Mouse (Mus musculus) embryonic facial prominence, embryonic 14.5 days (tissue): ENCODE data around the gene Gm10959. TPM values are rescaled to one million over a fixed set of nuclear protein-coding genes. Genes with fewer than 3 reads are reported as not detected.

Experiments used
- ATAC-seq: fragments of 200-750 bp; cut with Nextera tagmentation; 2 replicates; pipeline ENCODE4 v1.8.0; 2017; ENCODE audit warnings: low read depth, moderate number of reproducible peaks, moderate TSS enrichment
- DNase-seq: peaks from one replicate; pipeline ENCODE4 v3.0.0-alpha.2; 2015; ENCODE audit warnings: low spot score
- H3K27ac ChIP-seq: fragments of 300-500 bp; sonication (generic); replicated peaks from 2 replicates; pipeline ENCODE4 v1.5.1; 2014; ENCODE audit warnings: low read depth, mild to moderate bottlenecking, low read length, moderate library complexity
- H3K27me3 ChIP-seq: fragments of 300-500 bp; sonication (generic); replicated peaks from 2 replicates; pipeline ENCODE4 v1.6.1; 2014; ENCODE audit warnings: low read length; ENCODE audit not compliant: control insufficient read depth, insufficient read depth
- H3K36me3 ChIP-seq: fragments of 300-500 bp; sonication (generic); 2 replicates; pipeline ENCODE4 v1.6.1; 2014; ENCODE audit warnings: low read length, mixed read lengths; ENCODE audit not compliant: control insufficient read depth, insufficient read depth
- H3K4me1 ChIP-seq: fragments of 300-500 bp; sonication (generic); 2 replicates; pipeline ENCODE4 v1.6.1; 2014; ENCODE audit warnings: antibody characterized with exemption, low read length; ENCODE audit not compliant: control insufficient read depth, insufficient read depth
- H3K4me2 ChIP-seq: fragments of 300-500 bp; sonication (generic); 2 replicates; pipeline ENCODE4 v1.6.1; 2014; ENCODE audit warnings: low read depth, mild to moderate bottlenecking, low read length, moderate library complexity, mixed read lengths
- H3K4me3 ChIP-seq: fragments of 300-500 bp; sonication (generic); 2 replicates; pipeline ENCODE4 v1.5.1; 2014; ENCODE audit warnings: low read depth, mild to moderate bottlenecking, low read length
- H3K9ac ChIP-seq: fragments of 300-500 bp; sonication (generic); 2 replicates; pipeline ENCODE4 v1.6.1; 2014; ENCODE audit warnings: low read depth, mild to moderate bottlenecking, low read length, moderate library complexity, mixed read lengths
- H3K9me3 ChIP-seq: fragments of 300-500 bp; sonication (generic); 2 replicates; pipeline ENCODE4 v1.6.1; 2016; ENCODE audit warnings: low read length; ENCODE audit not compliant: control insufficient read depth
- WGBS: fragments of 180-500 bp; shearing (Covaris S2); extraction: QIAGEN DNeasy Blood & Tissue Kit; methylation state at CpG from one replicate; pipeline ENCODE4 v1.1.7; 2014; 5-methylcytosine and 5-hydroxymethylcytosine counted together
- polyA plus RNA-seq: library from polyadenylated mRNA; unstranded; fragments of >200 nt; fragmentation: Nextera tagmentation; extraction: Ambion mirVana; gene quantifications from 2 replicates; pipeline ENCODE4 v1.2.1, GENCODE M21; 2014

The Gm10959 gene
- polyA plus RNA-seq, 1 experiment from 2014 or later, result not detected

- ATAC-seq (0 out of 2 replicates have a peak, but pooled peaks have one; percentile 70), DNase-seq (peak; percentile 82)
- Histone ChIP-seq H3K27me3 (no peaks in the 10 kb centered on the region), H3K27ac (no peak overlapping the region), H3K4me1 (no peaks in the 10 kb centered on the region), H3K9me3 (no peaks in the 10 kb centered on the region), H3K4me3 (no peak overlapping the region), H3K4me2 (no peak overlapping the region), H3K36me3 (no peaks in the 10 kb centered on the region), H3K9ac (no peak overlapping the region)
- WGBS, result 39% methylated on average over 12 of the region's 12 CpGs
These were observed 15.3 kb downstream of the Gm10959 start for GRCm38 (mm10) chr3:122903746-122904433.

GRCm38 (mm10) chr3:122898254-122898653 lies 20.9 kb downstream of the Gm10959 start:
- Histone ChIP-seq H3K4me1 (no peaks in the 10 kb centered on the region), H3K27me3 (no peaks in the 10 kb centered on the region), H3K9me3 (no peaks in the 10 kb centered on the region), H3K4me3 (no peak overlapping the region), H3K36me3 (no peaks in the 10 kb centered on the region), H3K27ac (no peak overlapping the region), H3K4me2 (no peak overlapping the region), H3K9ac (no peak overlapping the region)
- no peak for ATAC-seq
- WGBS, result 53% methylated on average over 6 of the region's 6 CpGs
- no peak for DNase-seq

GRCm38 (mm10) chr3:122895189-122895731 lies 23.9 kb downstream of the Gm10959 start:
- H3K4me2 ChIP-seq, result no peak overlapping the region
- H3K9ac ChIP-seq, result no peak overlapping the region
- H3K4me1 ChIP-seq, result no peaks in the 10 kb centered on the region
- DNase-seq (no peak), ATAC-seq (no peak)
- no peaks in the 10 kb centered on the region for H3K27me3 ChIP-seq
- H3K27ac ChIP-seq, result no peak overlapping the region
- H3K36me3 ChIP-seq, result no peaks in the 10 kb centered on the region
- H3K4me3 ChIP-seq, result no peak overlapping the region
- no peaks in the 10 kb centered on the region for H3K9me3 ChIP-seq
- 85% methylated on average over 11 of the region's 11 CpGs for WGBS

GRCm38 (mm10) chr3:122894772-122895171 lies 24.4 kb downstream of the Gm10959 start, which contains the start of gene Fabp2:
Gene Fabp2, plus strand, starts transcription at chr3:122895072.
- Histone ChIP-seq H3K4me1 (no peaks in the 10 kb centered on the region), H3K9ac (no peak within 1 kb of the TSS), H3K36me3 (no peaks in the 10 kb centered on the region), H3K4me3 (no peak within 1 kb of the TSS), H3K4me2 (no peak within 1 kb of the TSS), H3K9me3 (no peaks in the 10 kb centered on the region), H3K27ac (no peak within 1 kb of the TSS), H3K27me3 (no peaks in the 10 kb centered on the region)
- DNase-seq (no peak), ATAC-seq (no peak)
- 88% methylated on average over 3 of the region's 3 CpGs for WGBS

- H3K9me3 ChIP-seq, result no peaks in the 10 kb centered on the region
- no peaks in the 10 kb centered on the region for H3K4me1 ChIP-seq
- DNase-seq (peak; percentile 13), ATAC-seq (no peak)
- no peak overlapping the region for H3K27ac ChIP-seq
- H3K36me3 ChIP-seq, result no peaks in the 10 kb centered on the region
- no peak overlapping the region for H3K4me3 ChIP-seq
- WGBS, result 65% methylated on average over 5 of the region's 5 CpGs
- H3K4me2 ChIP-seq, result no peak overlapping the region
- H3K9ac ChIP-seq, result no peak overlapping the region
- no peaks in the 10 kb centered on the region for H3K27me3 ChIP-seq
These were observed 30.8 kb downstream of the Gm10959 start for GRCm38 (mm10) chr3:122888371-122888819.

- Histone ChIP-seq H3K4me2 (no peak overlapping the region), H3K9me3 (no peaks in the 10 kb centered on the region), H3K36me3 (no peaks in the 10 kb centered on the region), H3K4me3 (no peak overlapping the region), H3K4me1 (no peaks in the 10 kb centered on the region), H3K27me3 (no peaks in the 10 kb centered on the region), H3K9ac (no peak overlapping the region), H3K27ac (no peak overlapping the region)
- DNase-seq (no peak), ATAC-seq (no peak)
- WGBS, result 68% methylated on average over 4 of the region's 4 CpGs
These were observed 31.5 kb downstream of the Gm10959 start for GRCm38 (mm10) chr3:122887505-122888301.

GRCm38 (mm10) chr3:122878705-122879315 lies 40.4 kb downstream of the Gm10959 start:
- WGBS, result 71% methylated on average over 8 of the region's 8 CpGs
- ATAC-seq (no peak), DNase-seq (no peak)
- Histone ChIP-seq H3K4me2 (no peak overlapping the region), H3K4me3 (no peak overlapping the region), H3K27me3 (no peaks in the 10 kb centered on the region), H3K36me3 (no peaks in the 10 kb centered on the region), H3K9me3 (no peaks in the 10 kb centered on the region), H3K9ac (no peak overlapping the region), H3K4me1 (no peaks in the 10 kb centered on the region), H3K27ac (no peak overlapping the region)

- no peaks in the 10 kb centered on the region for H3K36me3 ChIP-seq
- H3K9ac ChIP-seq, result no peak overlapping the region
- WGBS, result 94% methylated on average over 3 of the region's 3 CpGs
- H3K27me3 ChIP-seq, result no peaks in the 10 kb centered on the region
- no peak overlapping the region for H3K4me2 ChIP-seq
- DNase-seq (no peak), ATAC-seq (no peak)
- H3K9me3 ChIP-seq, result no peaks in the 10 kb centered on the region
- H3K4me3 ChIP-seq, result no peak overlapping the region
- no peaks in the 10 kb centered on the region for H3K4me1 ChIP-seq
- no peak overlapping the region for H3K27ac ChIP-seq
These were observed 41.6 kb downstream of the Gm10959 start for GRCm38 (mm10) chr3:122877543-122877942.
